Mouse (Mus musculus) liver, adult 2 months (tissue): ENCODE measurements around the gene Ciao2a. TPM values are rescaled to one million over a fixed set of nuclear protein-coding genes. Genes with fewer than 3 reads are reported as not detected.

ENCODE experiments used
- DNase-seq: peaks from one replicate; pipeline ENCODE4 v3.0.0-alpha.2; 2011; ENCODE audit warnings: low read depth, low spot score; ENCODE audit errors: extremely low read depth
- H3K27ac ChIP-seq: fragments of 200-500 bp; replicated peaks from 2 replicates; pipeline ENCODE4 v1.5.1; 2012; ENCODE audit warnings: low read depth, mild to moderate bottlenecking, control low read depth, inconsistent platforms, low read length; ENCODE audit not compliant: insufficient read depth
- H3K27me3 ChIP-seq: fragments of 200-500 bp; 2 replicates; pipeline ENCODE4 v1.6.1; 2012; ENCODE audit warnings: mild to moderate bottlenecking, moderate library complexity, low read length, inconsistent platforms; ENCODE audit not compliant: control insufficient read depth, insufficient read depth
- H3K36me3 ChIP-seq: fragments of 200-500 bp; 2 replicates; pipeline ENCODE4 v1.6.1; 2012; ENCODE audit warnings: low read length, inconsistent platforms; ENCODE audit not compliant: control insufficient read depth, insufficient read depth
- H3K4me1 ChIP-seq: fragments of 200-500 bp; 2 replicates; pipeline ENCODE4 v1.6.1; 2011; ENCODE audit warnings: low read length; ENCODE audit not compliant: control insufficient read depth, insufficient read depth
- H3K4me3 ChIP-seq: fragments of 200-500 bp; 2 replicates; pipeline ENCODE4 v1.5.1; 2011; ENCODE audit warnings: low read depth, mild to moderate bottlenecking, control low read depth, low read length, moderate library complexity; ENCODE audit not compliant: insufficient read depth
- H3K79me2 ChIP-seq: fragments of 200-500 bp; 2 replicates; pipeline ENCODE4 v1.6.1; 2012; ENCODE audit warnings: inconsistent platforms, mild to moderate bottlenecking, low read length, moderate library complexity; ENCODE audit not compliant: control insufficient read depth, insufficient read depth
- H3K9ac ChIP-seq: fragments of 200-500 bp; 2 replicates; pipeline ENCODE4 v1.6.1; 2012; ENCODE audit warnings: low read depth, mild to moderate bottlenecking, control low read depth, inconsistent platforms, low read length
- CTCF ChIP-seq: fragments of 200-500 bp; IDR thresholded peaks from 2 replicates; pipeline ENCODE4 v1.5.1; 2011; ENCODE audit warnings: low read depth, low read length, control low read depth
- POLR2A ChIP-seq: fragments of 200-500 bp; IDR thresholded peaks from 2 replicates; pipeline ENCODE4 v1.6.1; 2011; ENCODE audit warnings: low read length, control low read depth; ENCODE audit not compliant: insufficient read depth; ENCODE audit errors: extremely low read depth
- WGBS: fragments of 180-500 bp; shearing (Covaris S2); methylation state at CpG from one replicate; pipeline ENCODE4 v1.1.7; 2018; 5-methylcytosine and 5-hydroxymethylcytosine counted together
- polyA plus RNA-seq: library from polyadenylated mRNA; depleted of rRNA; stranded (reverse); fragments of >200 nt; gene quantifications from 2 replicates; pipeline ENCODE4 v1.2.3, GENCODE M21; 2012
- total RNA-seq: library from RNA; depleted of rRNA; stranded (reverse); fragments of >200 nt; gene quantifications from 2 replicates; pipeline ENCODE4 v1.2.3, GENCODE M21; 2014

The Ciao2a gene
- total and polyA plus RNA-seq, 2 experiments = 13.6 to 47.0 TPM

GRCm38 (mm10) chr9:66171275-66171921 is 45.0 kb downstream of the Ciao2a start:
- no peak overlapping the region for H3K27ac ChIP-seq
- H3K36me3 ChIP-seq = peaks cover 13% of the 10 kb centered on the region; the same call in 1 of the 2 replicates
- no peaks in the 10 kb centered on the region; the same call in 1 of the 2 replicates for H3K4me1 ChIP-seq
- H3K79me2 ChIP-seq = peaks cover 17% of the 10 kb centered on the region; the same call in 1 of the 2 replicates
- 90% methylated on average over 12 of the region's 12 CpGs for WGBS
- no peak overlapping the region for H3K4me3 ChIP-seq
- no peak for DNase-seq
- TF ChIP-seq POLR2A (no peak), CTCF (no peak)
- no peak overlapping the region for H3K9ac ChIP-seq
- H3K27me3 ChIP-seq = no peaks in the 10 kb centered on the region

- 90% methylated on average over 5 of the region's 5 CpGs for WGBS
- Histone ChIP-seq H3K9ac (no peak overlapping the region), H3K27me3 (no peaks in the 10 kb centered on the region), H3K36me3 (peaks cover 5% of the 10 kb centered on the region; the same call in 1 of the 2 replicates), H3K79me2 (peaks cover 19% of the 10 kb centered on the region; the same call in 1 of the 2 replicates), H3K4me1 (peaks cover 13% of the 10 kb centered on the region), H3K27ac (no peak overlapping the region), H3K4me3 (no peak overlapping the region)
- peak; percentile 39 for DNase-seq
- no peak for TF ChIP-seq POLR2A
- TF ChIP-seq CTCF = no peak
Measured at GRCm38 (mm10) chr9:66173316-66173855, 47.0 kb downstream of the Ciao2a start.

GRCm38 (mm10) chr9:66174985-66175384 is 48.6 kb downstream of the Ciao2a start:
- 98% methylated on average over 3 of the region's 3 CpGs for WGBS
- no peaks in the 10 kb centered on the region for H3K36me3 ChIP-seq
- no peak for DNase-seq
- no peaks in the 10 kb centered on the region for H3K27me3 ChIP-seq
- peaks cover 25% of the 10 kb centered on the region for H3K4me1 ChIP-seq
- TF ChIP-seq POLR2A = no peak
- TF ChIP-seq CTCF = no peak
- no peak overlapping the region for H3K9ac ChIP-seq
- H3K27ac ChIP-seq = no peak overlapping the region
- H3K4me3 ChIP-seq = no peak overlapping the region
- peaks cover 19% of the 10 kb centered on the region; the same call in 1 of the 2 replicates for H3K79me2 ChIP-seq

- H3K4me1 ChIP-seq = peaks cover 46% of the 10 kb centered on the region
- WGBS = 11% methylated on average over 1 of the region's 1 CpGs
- H3K79me2 ChIP-seq = peaks cover 19% of the 10 kb centered on the region; the same call in 1 of the 2 replicates
- H3K27ac ChIP-seq = peak overlapping the region; percentile 63
- H3K9ac ChIP-seq = no peak overlapping the region
- H3K27me3 ChIP-seq = no peaks in the 10 kb centered on the region
- DNase-seq = peak; percentile 99
- H3K4me3 ChIP-seq = no peak overlapping the region
- H3K36me3 ChIP-seq = no peaks in the 10 kb centered on the region
- TF ChIP-seq POLR2A (no peak), CTCF (no peak)
Measured at GRCm38 (mm10) chr9:66177975-66178374, 51.6 kb downstream of the Ciao2a start.

GRCm38 (mm10) chr9:66179795-66180194 is 53.4 kb downstream of the Ciao2a start:
- no peak overlapping the region for H3K9ac ChIP-seq
- H3K79me2 ChIP-seq = peaks cover 15% of the 10 kb centered on the region; the same call in 1 of the 2 replicates
- 24% methylated on average over 6 of the region's 6 CpGs for WGBS
- peaks cover 58% of the 10 kb centered on the region for H3K4me1 ChIP-seq
- H3K27ac ChIP-seq = peak overlapping the region; percentile 64
- no peak overlapping the region for H3K4me3 ChIP-seq
- H3K27me3 ChIP-seq = no peaks in the 10 kb centered on the region
- TF ChIP-seq CTCF = no peak
- no peak for TF ChIP-seq POLR2A
- peak; percentile 99 for DNase-seq
- no peaks in the 10 kb centered on the region for H3K36me3 ChIP-seq
